Mouse (Mus musculus): ENCODE measurements at regions not wholly inside any gene's neighbourhood (a gene's known extent, or its start where the extent isn't known, plus 50 kb on each side); places are given as distances from the start of the nearest gene placed in this dataset.
"Not testable (repeated sequence)": the region's sequence is repeated elsewhere in the genome, so short reads cannot be mapped to it uniquely, and the experiment has no call there.

GRCm38 (mm10) chrX:15322207-15322839 lies 1111.4 kb downstream of the H2al1n start:
- peak; percentile 50; the same call in 1 of the 2 replicates for ATAC-seq (ENCODE audit: insufficient number of reproducible peaks, insufficient read depth, low FRiP score, low read depth)
- peak overlapping the region; percentile 45 for H3K4me2 ChIP-seq (ENCODE audit: low read length)
- peak overlapping the region in 1 of 2 experiments; percentile 21; a peak in 1 of 4 replicates for H3K4me3 ChIP-seq (ENCODE audit: control insufficient read depth in 1 of 2, insufficient read depth in 1 of 2, low read depth in 1 of 2, low read length in 2 of 2)
- no peaks in the 10 kb centered on the region for H3K4me1 ChIP-seq (ENCODE audit: control insufficient read depth in 2 of 2, insufficient read depth in 2 of 2, low read length in 2 of 2)
- 4% methylated on average over 7 of the region's 7 CpGs for WGBS
- no peaks in the 10 kb centered on the region for H3K27me3 ChIP-seq (ENCODE audit: control insufficient read depth, insufficient read depth, low read length)
- H3K9me3 ChIP-seq (ENCODE audit: control insufficient read depth, low read length), result no peaks in the 10 kb centered on the region
- no peaks in the 10 kb centered on the region for H3K36me3 ChIP-seq (ENCODE audit: control insufficient read depth, insufficient read depth, low read length)
- H3K27ac ChIP-seq (replicated peaks in 1 of 2; ENCODE audit: control insufficient read depth in 1 of 2, insufficient read depth in 1 of 2, low read depth in 2 of 2, low read length in 2 of 2), result no peak overlapping the region
- no peak overlapping the region for H3K9ac ChIP-seq (ENCODE audit: low read length)

DNA sequence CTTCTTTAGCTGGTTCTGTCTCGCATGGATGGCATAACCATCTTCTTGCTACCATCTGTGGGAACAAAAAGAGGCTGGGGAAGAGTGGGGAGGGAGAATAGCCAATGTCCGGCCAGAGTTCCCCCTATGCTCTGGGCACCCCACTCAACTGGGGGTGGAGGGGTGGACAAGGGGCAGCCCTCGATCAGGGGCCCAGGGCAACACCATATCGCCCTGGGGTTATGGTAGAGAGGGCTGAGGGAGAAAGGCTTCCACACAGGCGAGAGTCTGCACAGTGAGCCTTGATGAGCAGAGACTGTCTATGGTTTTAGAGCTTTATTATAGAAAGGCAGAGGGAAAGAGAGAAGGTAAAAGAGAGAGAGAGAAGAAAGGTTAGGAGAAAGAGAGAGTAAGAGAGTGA lies 1112.0 kb downstream of the H2al1n start:
- no peak overlapping the region for H3K9ac ChIP-seq (ENCODE audit: low read length)
- no peaks in the 10 kb centered on the region for H3K27me3 ChIP-seq (ENCODE audit: control insufficient read depth, insufficient read depth, low read length)
- H3K27ac ChIP-seq (replicated peaks in 1 of 2; ENCODE audit: control insufficient read depth in 1 of 2, insufficient read depth in 1 of 2, low read depth in 2 of 2, low read length in 2 of 2), result no peak overlapping the region
- ATAC-seq (ENCODE audit: insufficient number of reproducible peaks, insufficient read depth, low FRiP score, low read depth), result no peak
- no peak overlapping the region for H3K4me3 ChIP-seq (ENCODE audit: control insufficient read depth in 1 of 2, insufficient read depth in 1 of 2, low read depth in 1 of 2, low read length in 2 of 2)
- no peaks in the 10 kb centered on the region for H3K9me3 ChIP-seq (ENCODE audit: control insufficient read depth, low read length)
- H3K4me1 ChIP-seq (ENCODE audit: control insufficient read depth in 2 of 2, insufficient read depth in 2 of 2, low read length in 2 of 2), result no peaks in the 10 kb centered on the region
- no peaks in the 10 kb centered on the region for H3K36me3 ChIP-seq (ENCODE audit: control insufficient read depth, insufficient read depth, low read length)
- H3K4me2 ChIP-seq (ENCODE audit: low read length), result no peak overlapping the region
- 37% methylated on average over 5 of the region's 5 CpGs for WGBS

DNA sequence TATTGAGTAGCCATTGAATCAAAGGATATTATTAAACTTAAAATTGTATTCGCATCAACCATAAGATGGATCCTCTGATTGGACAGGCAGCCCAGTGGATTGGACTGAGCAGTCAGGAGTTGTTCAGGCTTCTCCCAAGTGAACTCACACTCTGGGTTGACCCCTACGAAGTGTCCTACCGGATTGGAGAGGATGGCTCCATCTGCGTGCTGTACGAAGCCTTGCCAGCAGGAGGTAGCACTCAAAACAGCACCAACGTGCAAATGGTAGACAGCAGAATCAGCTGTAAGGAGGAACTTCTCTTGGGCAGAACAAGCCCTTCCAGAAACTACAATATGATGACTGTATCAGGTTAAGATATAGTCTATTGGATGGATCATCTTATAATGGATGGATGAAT lies 1154.2 kb downstream of the H2al1n start:
- not testable (repeated sequence) for H3K4me1 ChIP-seq (ENCODE audit: control insufficient read depth in 2 of 2, insufficient read depth in 2 of 2, low read length in 2 of 2); H3K4me2 ChIP-seq (ENCODE audit: low read length); ATAC-seq (ENCODE audit: insufficient number of reproducible peaks, insufficient read depth, low FRiP score, low read depth); H3K9me3 ChIP-seq (ENCODE audit: control insufficient read depth, low read length); H3K4me3 ChIP-seq (ENCODE audit: control insufficient read depth in 1 of 2, insufficient read depth in 1 of 2, low read depth in 1 of 2, low read length in 2 of 2); H3K36me3 ChIP-seq (ENCODE audit: control insufficient read depth, insufficient read depth, low read length); H3K9ac ChIP-seq (ENCODE audit: low read length); H3K27ac ChIP-seq (replicated peaks in 1 of 2; ENCODE audit: control insufficient read depth in 1 of 2, insufficient read depth in 1 of 2, low read depth in 2 of 2, low read length in 2 of 2); H3K27me3 ChIP-seq (ENCODE audit: control insufficient read depth, insufficient read depth, low read length)
- 73% methylated on average over 6 of the region's 6 CpGs for WGBS

Measured in heart, embryonic 14.5 days (tissue).